Mouse (Mus musculus) heart, embryonic 12.5 days (tissue): ENCODE measurements around the gene Clec18a. TPM values are rescaled to one million over a fixed set of nuclear protein-coding genes. Genes with fewer than 3 reads are reported as not detected.
"Not testable (repeated sequence)": the region's sequence is repeated elsewhere in the genome, so short reads cannot be mapped to it uniquely, and the experiment has no call there.

Experiments
- ATAC-seq: fragments of 200-750 bp; cut with Nextera tagmentation; 2 replicates; pipeline ENCODE4 v1.8.0; 2017; ENCODE audit warnings: moderate TSS enrichment, moderate library complexity; ENCODE audit not compliant: insufficient number of reproducible peaks, low FRiP score
- H3K27ac ChIP-seq: fragments of 300-500 bp; sonication (generic); 2 replicates; pipeline ENCODE4 v1.5.1; 2016; ENCODE audit warnings: mild to moderate bottlenecking, moderate library complexity; ENCODE audit not compliant: poor library complexity, severe bottlenecking
- H3K27me3 ChIP-seq: fragments of 300-500 bp; sonication (generic); replicated peaks from 2 replicates; pipeline ENCODE4 v1.6.1; 2016; ENCODE audit warnings: mild to moderate bottlenecking, moderate library complexity
- H3K36me3 ChIP-seq: fragments of 300-500 bp; sonication (generic); 2 replicates; pipeline ENCODE4 v1.6.1; 2016; ENCODE audit warnings: mild to moderate bottlenecking, moderate library complexity
- H3K4me1 ChIP-seq: fragments of 300-500 bp; sonication (generic); replicated peaks from 2 replicates; pipeline ENCODE4 v1.6.1; 2016; ENCODE audit warnings: mild to moderate bottlenecking
- H3K4me2 ChIP-seq: fragments of 300-500 bp; sonication (generic); 2 replicates; pipeline ENCODE4 v1.6.1; 2016; ENCODE audit warnings: mild to moderate bottlenecking, moderate library complexity
- H3K4me3 ChIP-seq: fragments of 300-500 bp; sonication (generic); 2 replicates; pipeline ENCODE4 v1.5.1; 2016; ENCODE audit warnings: mild to moderate bottlenecking
- H3K9ac ChIP-seq: fragments of 300-500 bp; sonication (generic); 2 replicates; pipeline ENCODE4 v1.6.1; 2016; ENCODE audit warnings: mild to moderate bottlenecking, moderate library complexity
- H3K9me3 ChIP-seq: fragments of 300-500 bp; sonication (generic); replicated peaks from 2 replicates; pipeline ENCODE4 v1.6.1; 2016; ENCODE audit warnings: mild to moderate bottlenecking, moderate library complexity
- WGBS: fragments of 180-500 bp; shearing (Covaris S2); methylation state at CpG from one replicate; pipeline ENCODE4 v1.1.7; 2016; 5-methylcytosine and 5-hydroxymethylcytosine counted together
- polyA plus RNA-seq: library from polyadenylated mRNA; unstranded; fragments of >200 nt; fragmentation: Nextera tagmentation; extraction: Ambion mirVana; gene quantifications from 2 replicates; pipeline ENCODE4 v1.2.1, GENCODE M21; 2016

Gene Clec18a
- polyA plus RNA-seq, result not detected in 2 replicates

DNA sequence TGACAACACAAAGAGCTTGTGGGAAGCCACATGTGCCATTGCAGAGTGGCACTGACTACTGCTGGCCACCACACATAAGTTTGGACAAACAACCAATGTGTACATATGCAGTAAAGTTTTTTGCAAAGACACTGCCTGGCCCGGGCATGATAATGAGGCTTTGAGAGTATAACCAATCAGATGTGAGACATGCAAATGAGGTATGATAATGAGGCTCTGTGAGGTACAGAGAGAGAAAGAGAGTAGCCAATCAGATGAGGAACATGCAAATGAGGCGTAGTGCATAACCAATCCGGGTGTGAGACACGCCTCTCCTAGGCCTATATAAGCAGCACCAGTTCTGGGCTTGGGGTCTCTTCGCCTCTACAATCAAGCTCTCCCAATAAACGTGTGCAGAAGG lies at the start of gene Clec18a:
Clec18a (minus strand) TSS at position 101 of the 400 bp plus-strand sequence.
- not testable (repeated sequence) for H3K4me2 ChIP-seq, H3K9me3 ChIP-seq, H3K9ac ChIP-seq, ATAC-seq, H3K27me3 ChIP-seq, H3K4me3 ChIP-seq, H3K36me3 ChIP-seq, H3K27ac ChIP-seq
- 81% methylated on average over 6 of the region's 6 CpGs for WGBS
- peaks cover 17% of the 10 kb centered on the region for H3K4me1 ChIP-seq

- Histone ChIP-seq H3K4me2 (no peak overlapping the region), H3K27ac (no peak overlapping the region), H3K36me3 (peaks cover 84% of the 10 kb centered on the region), H3K4me1 (no peaks in the 10 kb centered on the region), H3K4me3 (no peak overlapping the region), H3K9ac (no peak overlapping the region), H3K9me3 (no peaks in the 10 kb centered on the region), H3K27me3 (no peaks in the 10 kb centered on the region)
- 91% methylated on average over 2 of the region's 2 CpGs for WGBS
- ATAC-seq, result no peak
These were observed 38.5 kb upstream of the Clec18a start for GRCm38 (mm10) chr8:111130756-111131155.

- Histone ChIP-seq H3K27me3 (no peaks in the 10 kb centered on the region), H3K9me3 (no peaks in the 10 kb centered on the region), H3K9ac (no peak overlapping the region), H3K27ac (no peak overlapping the region), H3K4me2 (no peak overlapping the region), H3K4me3 (no peak overlapping the region), H3K36me3 (peaks cover 88% of the 10 kb centered on the region), H3K4me1 (no peaks in the 10 kb centered on the region)
- 91% methylated on average over 3 of the region's 3 CpGs for WGBS
- ATAC-seq, result no peak
These were observed 27.3 kb upstream of the Clec18a start for GRCm38 (mm10) chr8:111119481-111119880.

DNA sequence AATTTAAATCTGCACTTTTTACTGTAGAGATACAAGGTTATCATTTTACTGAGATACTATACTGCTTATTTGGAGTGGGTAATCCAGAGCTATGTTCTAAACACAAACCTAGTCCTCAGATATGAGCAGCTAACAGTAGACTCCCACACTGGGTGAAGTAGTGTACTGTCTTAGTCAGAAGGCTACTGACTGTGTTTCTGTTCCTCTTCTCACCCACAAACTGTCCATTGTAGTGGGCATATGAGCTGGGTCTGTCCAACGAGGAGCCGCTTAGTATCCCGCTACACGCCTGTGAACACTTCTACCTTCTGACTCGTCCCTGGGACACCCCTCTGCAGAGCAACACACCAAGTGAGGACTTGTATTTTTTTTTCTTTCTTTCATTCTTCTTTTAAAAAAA lies 22.7 kb upstream of the Clec18a start:
- Histone ChIP-seq H3K4me1 (no peaks in the 10 kb centered on the region), H3K27me3 (no peaks in the 10 kb centered on the region), H3K36me3 (peaks cover 74% of the 10 kb centered on the region), H3K4me2 (no peak overlapping the region), H3K9ac (no peak overlapping the region), H3K27ac (no peak overlapping the region), H3K9me3 (no peaks in the 10 kb centered on the region), H3K4me3 (no peak overlapping the region)
- WGBS, result 93% methylated on average over 5 of the region's 5 CpGs
- ATAC-seq, result no peak

- ATAC-seq, result peak; percentile 76
These were observed 2.6 kb upstream of the Clec18a start for GRCm38 (mm10) chr8:111094719-111095302.

GRCm38 (mm10) chr8:111093865-111094718 lies 1.9 kb upstream of the Clec18a start, which contains the start of gene Pdpr:
Gene Pdpr, plus strand, starts transcription at chr8:111094630.
- peak within 1 kb of the TSS; percentile 58 for H3K27ac ChIP-seq
- peak; percentile 94 for ATAC-seq
- 5% methylated on average over 58 of the region's 72 CpGs for WGBS

More at GRCm38 (mm10) chr8:111094719-111095302, 2.6 kb upstream of the Clec18a start:
- not testable (repeated sequence) for H3K36me3 ChIP-seq, H3K9me3 ChIP-seq, H3K27me3 ChIP-seq
- H3K27ac ChIP-seq, result peak overlapping the region; percentile 33
- peak overlapping the region; percentile 85 for H3K4me3 ChIP-seq
- peak overlapping the region; percentile 91 for H3K4me2 ChIP-seq
- H3K4me1 ChIP-seq, result peaks cover 17% of the 10 kb centered on the region
- H3K9ac ChIP-seq, result peak overlapping the region; percentile 84
- under 1% methylated on average over 65 of the region's 69 CpGs for whole genome bisulfite sequencing

DNA sequence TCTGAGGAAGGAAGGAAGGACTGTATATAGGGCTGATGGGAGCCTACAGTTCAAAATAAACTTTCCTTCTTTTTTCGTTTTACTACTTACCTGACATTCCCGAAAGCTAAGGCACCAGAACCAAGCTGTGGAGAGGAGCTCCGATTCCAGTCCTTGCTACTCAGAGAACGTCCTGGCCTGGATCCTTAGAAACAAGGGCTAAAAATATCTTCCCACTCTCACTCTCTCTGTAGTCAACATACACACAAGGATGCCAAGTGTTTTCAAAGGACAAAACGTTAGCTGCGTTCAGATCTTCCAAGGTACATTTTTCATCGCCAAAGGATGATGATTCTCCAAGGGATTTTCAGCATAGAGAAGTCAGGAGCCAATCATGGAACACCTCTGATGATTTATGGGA lies 520 bp downstream of the Clec18a start:
- WGBS, result 70% methylated on average over 7 of the region's 7 CpGs

More at GRCm38 (mm10) chr8:111093865-111094718, 1.9 kb upstream of the Clec18a start, which contains the start of gene Pdpr:
- H3K36me3 ChIP-seq, result no peaks in the 10 kb centered on the region
- H3K4me1 ChIP-seq, result peaks cover 17% of the 10 kb centered on the region
- H3K9ac ChIP-seq, result peak within 1 kb of the TSS; percentile 84
- H3K27me3 ChIP-seq, result no peaks in the 10 kb centered on the region
- H3K4me2 ChIP-seq, result peak within 1 kb of the TSS; percentile 91
- H3K9me3 ChIP-seq, result no peaks in the 10 kb centered on the region
- peak within 1 kb of the TSS; percentile 85 for H3K4me3 ChIP-seq

GRCm38 (mm10) chr8:111090126-111090525 lies 2.1 kb downstream of the Clec18a start:
- 1% methylated on average over 2 of the region's 2 CpGs for WGBS
- H3K4me3 ChIP-seq, result no peak overlapping the region
- H3K27me3 ChIP-seq, result no peaks in the 10 kb centered on the region
- H3K9me3 ChIP-seq, result no peaks in the 10 kb centered on the region
- H3K36me3 ChIP-seq, result no peaks in the 10 kb centered on the region
- no peak overlapping the region for H3K4me2 ChIP-seq
- no peak overlapping the region for H3K27ac ChIP-seq
- no peak for ATAC-seq
- H3K9ac ChIP-seq, result no peak overlapping the region
- peaks cover 4% of the 10 kb centered on the region for H3K4me1 ChIP-seq

More for the DNA sequence above, 520 bp downstream of the Clec18a start:
- ATAC-seq, result no peak
- no peaks in the 10 kb centered on the region for H3K27me3 ChIP-seq
- no peak overlapping the region for H3K9ac ChIP-seq
- H3K4me3 ChIP-seq, result no peak overlapping the region
- H3K4me1 ChIP-seq, result peaks cover 17% of the 10 kb centered on the region
- H3K4me2 ChIP-seq, result no peak overlapping the region
- no peaks in the 10 kb centered on the region for H3K9me3 ChIP-seq
- no peaks in the 10 kb centered on the region for H3K36me3 ChIP-seq
- no peak overlapping the region; the same call in 1 of the 2 replicates for H3K27ac ChIP-seq

DNA sequence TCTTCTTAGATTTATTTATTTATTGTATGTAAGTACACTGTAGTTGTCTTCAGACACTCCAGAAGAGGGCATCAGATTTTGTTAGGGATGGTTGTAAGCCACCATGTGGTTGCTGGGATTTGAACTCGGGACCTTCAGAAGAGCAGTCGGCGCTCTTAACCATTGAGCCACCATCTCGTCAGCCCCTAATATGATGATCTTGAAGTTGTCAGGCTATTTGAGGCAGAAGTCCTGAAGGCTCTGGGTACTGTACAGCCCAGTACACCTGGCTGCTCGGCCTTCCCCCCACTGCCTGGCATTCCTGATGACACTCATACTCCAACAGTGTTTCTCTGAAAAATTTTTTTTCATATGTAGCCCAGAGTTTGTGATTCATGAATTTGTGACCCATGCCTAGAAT lies 8.3 kb downstream of the Clec18a start:
- peaks cover 14% of the 10 kb centered on the region; the same call in 1 of the 2 replicates for H3K4me1 ChIP-seq
- H3K4me3 ChIP-seq, H3K4me2 ChIP-seq, H3K27me3 ChIP-seq, H3K27ac ChIP-seq, H3K9ac ChIP-seq, ATAC-seq, H3K36me3 ChIP-seq, H3K9me3 ChIP-seq: not testable (repeated sequence)
- WGBS, result 79% methylated on average over 5 of the region's 5 CpGs

DNA sequence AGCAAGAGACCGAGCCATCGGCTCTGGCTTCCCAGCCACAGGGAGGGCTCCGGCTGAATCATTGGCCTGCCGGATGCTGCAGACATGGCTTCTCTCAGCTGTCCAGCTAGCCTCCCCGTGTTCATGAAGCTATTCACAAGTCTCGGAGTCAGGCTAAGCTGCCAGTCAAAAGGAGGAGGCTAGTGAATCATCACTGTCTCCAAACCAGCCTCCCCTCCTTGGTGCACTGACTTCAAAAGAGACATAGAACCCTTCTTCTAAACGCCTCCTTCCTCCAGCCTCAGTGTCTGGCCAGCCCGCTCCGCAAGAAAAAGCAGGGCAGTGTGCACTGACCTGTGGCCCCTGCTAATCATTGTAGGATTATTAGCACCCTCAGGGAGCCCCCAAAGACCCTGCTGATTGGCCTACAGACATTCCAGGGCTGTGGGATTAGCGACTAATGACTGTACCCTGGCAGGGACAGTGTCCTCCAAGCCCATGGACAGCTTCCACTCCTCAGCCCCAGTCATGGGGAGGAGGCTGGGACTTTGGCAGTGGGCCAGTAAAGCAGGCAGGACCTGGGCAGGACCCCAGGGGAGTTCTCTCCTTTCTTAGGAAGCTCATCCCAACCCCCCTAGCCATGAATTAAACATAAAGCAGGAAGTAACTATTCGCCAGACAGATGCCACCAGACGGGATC lies 10.5 kb downstream of the Clec18a start:
- WGBS, result 63% methylated on average over 12 of the region's 12 CpGs
- H3K4me3 ChIP-seq, result no peak overlapping the region
- no peak overlapping the region for H3K9ac ChIP-seq
- H3K36me3 ChIP-seq, result no peaks in the 10 kb centered on the region
- no peak for ATAC-seq
- peaks cover 9% of the 10 kb centered on the region for H3K27me3 ChIP-seq
- H3K4me1 ChIP-seq, result peaks cover 14% of the 10 kb centered on the region; the same call in 1 of the 2 replicates
- H3K4me2 ChIP-seq, result no peak overlapping the region
- no peak overlapping the region for H3K27ac ChIP-seq
- no peaks in the 10 kb centered on the region for H3K9me3 ChIP-seq

- 33% methylated on average over 6 of the region's 6 CpGs for WGBS
- no peak for ATAC-seq
These were observed 12.4 kb downstream of the Clec18a start for GRCm38 (mm10) chr8:111079861-111080271.

More at GRCm38 (mm10) chr8:111079861-111080271, 12.4 kb downstream of the Clec18a start:
- Histone ChIP-seq H3K27ac (no peak overlapping the region), H3K4me1 (peaks cover 14% of the 10 kb centered on the region; the same call in 1 of the 2 replicates), H3K9me3 (no peaks in the 10 kb centered on the region), H3K36me3 (no peaks in the 10 kb centered on the region), H3K27me3 (peaks cover 9% of the 10 kb centered on the region), H3K4me3 (no peak overlapping the region), H3K4me2 (no peak overlapping the region), H3K9ac (no peak overlapping the region)
